Mouse (Mus musculus): ENCODE data around the gene Olfr1410. TPM values are rescaled to one million over a fixed set of nuclear protein-coding genes. Genes with fewer than 3 reads are reported as not detected.

Olfr1410 gene
- polyA plus RNA-seq (2012; rRNA removed): not detected in 2 replicates

GRCm38 (mm10) chr1:92605482-92605881 is at the start of gene Olfr1410:
TSS of gene Olfr1410 (plus strand) at chr1:92605782.

GRCm38 (mm10) chr1:92571022-92571421 is 34.6 kb upstream of the Olfr1410 start, which contains the start of gene Olfr1413:
TSS of gene Olfr1413 (plus strand) at chr1:92571322.

GRCm38 (mm10) chr1:92585479-92585878 is 20.1 kb upstream of the Olfr1410 start, which contains the start of gene Olfr1412:
TSS of gene Olfr1412 (plus strand) at chr1:92585779.

GRCm38 (mm10) chr1:92594111-92594510 is 11.5 kb upstream of the Olfr1410 start, which contains the start of gene Olfr1411:
TSS of gene Olfr1411 (plus strand) at chr1:92594411.

GRCm38 (mm10) chr1:92617488-92617887 is 11.9 kb downstream of the Olfr1410 start, which contains the start of gene Olfr12:
TSS of gene Olfr12 (plus strand) at chr1:92617788.

GRCm38 (mm10) chr1:92641514-92642272 is 36.1 kb downstream of the Olfr1410 start, which contains the start of gene Cops9:
TSS of gene Cops9 (minus strand) at chr1:92641985.

GRCm38 (mm10) chr1:92648673-92649072 is 43.1 kb downstream of the Olfr1410 start, which contains the start of gene Otos:
TSS of gene Otos (minus strand) at chr1:92648841.

Other genes with a start within 250 kb of the Olfr1410 start
- gene Ndufa10, start 131.9 kb upstream of the Olfr1410 start, polyA plus RNA-seq (2012; rRNA removed): 40.9 and 48.8 TPM in 2 replicates
- not detected in 2 replicates for gene Olfr1416, start 120.7 kb upstream of the Olfr1410 start, polyA plus RNA-seq (2012; rRNA removed)
- not detected in 2 replicates for gene Olfr1415, start 109.7 kb upstream of the Olfr1410 start, polyA plus RNA-seq (2012; rRNA removed)
- gene Olfr1414, start 87.1 kb upstream of the Olfr1410 start, polyA plus RNA-seq (2012; rRNA removed): not detected in 2 replicates
- gene Olfr1413, start 34.5 kb upstream of the Olfr1410 start, polyA plus RNA-seq (2012; rRNA removed): not detected in 2 replicates
- not detected in 2 replicates for gene Olfr1412, start 20.0 kb upstream of the Olfr1410 start, polyA plus RNA-seq (2012; rRNA removed)
- not detected in 2 replicates for gene Olfr1411, start 11.4 kb upstream of the Olfr1410 start, polyA plus RNA-seq (2012; rRNA removed)
- not detected in 2 replicates for gene Olfr12, start 12.0 kb downstream of the Olfr1410 start, polyA plus RNA-seq (2012; rRNA removed)
- 98.1 and 109 TPM in 2 replicates for gene Cops9, start 36.2 kb downstream of the Olfr1410 start, polyA plus RNA-seq (2012; rRNA removed)
- 0.12 and 0.17 TPM in 2 replicates for gene Otos, start 43.1 kb downstream of the Olfr1410 start, polyA plus RNA-seq (2012; rRNA removed)
- 1.5 and 1.6 TPM in 2 replicates for gene Gpc1, start 225.9 kb downstream of the Olfr1410 start, polyA plus RNA-seq (2012; rRNA removed)

Data from liver, embryonic 14 days (tissue).